Mouse (Mus musculus) spleen, adult 2 months (tissue): ENCODE data around the gene Col6a3.

Experiments used
- CTCF ChIP-seq: fragments of 200-500 bp; IDR thresholded peaks from 2 replicates; pipeline ENCODE4 v1.5.1; 2011; ENCODE audit warnings: mild to moderate bottlenecking, inconsistent platforms; ENCODE audit not compliant: insufficient read depth, insufficient read length, insufficient replicate concordance; ENCODE audit errors: extremely low read depth
- POLR2A ChIP-seq: fragments of 200-500 bp; IDR thresholded peaks from 2 replicates; pipeline ENCODE4 v1.6.1; 2011; ENCODE audit warnings: low read depth, low read length, inconsistent platforms

- TF ChIP-seq POLR2A (no peak), CTCF (no peak)
These were observed 64.7 kb downstream of the Col6a3 start for GRCm38 (mm10) chr1:90779072-90779471.
